Mouse (Mus musculus): ENCODE results near the gene Sptbn2.

Sptbn2 gene

GRCm38 (mm10) chr19:4711098-4711600, at the start of gene Sptbn2:
Gene Sptbn2 (plus strand): TSS chr19:4711167.
- DNase-seq = peak; percentile 92

- no peak for DNase-seq
Measured at GRCm38 (mm10) chr19:4666815-4667214, 44.2 kb upstream of the Sptbn2 start.

- DNase-seq = no peak
Measured at GRCm38 (mm10) chr19:4670776-4671175, 40.2 kb upstream of the Sptbn2 start.

GRCm38 (mm10) chr19:4672401-4672800, 38.6 kb upstream of the Sptbn2 start:
- DNase-seq = no peak

- DNase-seq = no peak
Measured at GRCm38 (mm10) chr19:4694346-4694745, 16.6 kb upstream of the Sptbn2 start.

- DNase-seq = peak; percentile 52
Measured at GRCm38 (mm10) chr19:4697121-4697520, 13.8 kb upstream of the Sptbn2 start.

- DNase-seq = no peak
Measured at GRCm38 (mm10) chr19:4697721-4698120, 13.2 kb upstream of the Sptbn2 start.

GRCm38 (mm10) chr19:4698205-4698677, 12.7 kb upstream of the Sptbn2 start, which contains the start of gene Gm960:
Gene Gm960 (minus strand): TSS chr19:4698668.
- DNase-seq = peak; percentile 89

GRCm38 (mm10) chr19:4698856-4699255, 12.1 kb upstream of the Sptbn2 start:
- peak; percentile 70 for DNase-seq

GRCm38 (mm10) chr19:4699821-4700220, 11.1 kb upstream of the Sptbn2 start:
- DNase-seq = no peak

- DNase-seq = no peak
Measured at GRCm38 (mm10) chr19:4700656-4701055, 10.3 kb upstream of the Sptbn2 start.

GRCm38 (mm10) chr19:4701221-4701620, 9.7 kb upstream of the Sptbn2 start:
- DNase-seq = peak; percentile 63

GRCm38 (mm10) chr19:4708765-4709164, 2.2 kb upstream of the Sptbn2 start:
- no peak for DNase-seq

GRCm38 (mm10) chr19:4711601-4712155, 711 bp downstream of the Sptbn2 start:
- DNase-seq = peak; percentile 21

GRCm38 (mm10) chr19:4712156-4712780, 1.3 kb downstream of the Sptbn2 start:
- no peak for DNase-seq

GRCm38 (mm10) chr19:4712781-4713526, 2.0 kb downstream of the Sptbn2 start:
- no peak for DNase-seq

GRCm38 (mm10) chr19:4713886-4714285, 2.9 kb downstream of the Sptbn2 start:
- DNase-seq = no peak

- no peak for DNase-seq
Measured at GRCm38 (mm10) chr19:4716756-4717155, 5.8 kb downstream of the Sptbn2 start.

- DNase-seq = no peak
Measured at GRCm38 (mm10) chr19:4717281-4717680, 6.3 kb downstream of the Sptbn2 start.

- DNase-seq = peak; percentile 68
Measured at GRCm38 (mm10) chr19:4718716-4719115, 7.7 kb downstream of the Sptbn2 start.

- DNase-seq = no peak
Measured at GRCm38 (mm10) chr19:4719351-4719764, 8.4 kb downstream of the Sptbn2 start.

GRCm38 (mm10) chr19:4720112-4720511, 9.1 kb downstream of the Sptbn2 start:
- no peak for DNase-seq

- DNase-seq = no peak
Measured at GRCm38 (mm10) chr19:4720671-4721244, 9.8 kb downstream of the Sptbn2 start.

Data from right cerebral cortex, adult 18-20 months (tissue).